In genomic region chr7:28959505-28960045, GRCm38 (mm10) we compare ENCODE assay signal across 8 mouse cellular contexts. TPM values are rescaled to one million over a fixed set of nuclear protein-coding genes. Genes with fewer than 3 reads are reported as not detected.
A peak's percentile ranks its signal among the peaks of the same experiment; 100 is the strongest.
DNase-seq lines count a peak whose midpoint lies in the region; ATAC-seq and TF ChIP-seq lines count a peak whose summit lies in the region.

No protein-coding gene starts in this region.

- 47% methylated on average over 6 of the region's 6 CpGs for WGBS in forebrain, embryonic 15.5 days
- 4% methylated on average over 6 of the region's 6 CpGs for WGBS in liver, embryonic 16.5 days (ENCODE audit: insufficient replicate concordance)
- 6% methylated on average over 6 of the region's 6 CpGs for WGBS in small intestine, adult 2 months

- no peak overlapping the region for H3K4me3 ChIP-seq in forebrain, embryonic 15.5 days
- peak overlapping the region; percentile 84 for H3K4me3 ChIP-seq in liver, embryonic 16.5 days (ENCODE audit: low read depth, low read length)
- peak overlapping the region; percentile 66 for H3K4me3 ChIP-seq in small intestine, adult 2 months (ENCODE audit: low read depth, low read length)

- H3K4me2 ChIP-seq in forebrain, embryonic 15.5 days (replicated peaks) = peak overlapping the region; percentile 64
- peak overlapping the region; percentile 69 for H3K4me2 ChIP-seq in liver, embryonic 16.5 days (ENCODE audit: low read depth, low read length)

- H3K9me3 ChIP-seq in forebrain, embryonic 15.5 days = no peaks in the 10 kb centered on the region
- H3K9me3 ChIP-seq in liver, embryonic 16.5 days (replicated peaks; ENCODE audit: control insufficient read depth, low read length) = no peaks in the 10 kb centered on the region

- no peaks in the 10 kb centered on the region for H3K27me3 ChIP-seq in forebrain, embryonic 15.5 days
- no peaks in the 10 kb centered on the region for H3K27me3 ChIP-seq in liver, embryonic 16.5 days (ENCODE audit: control insufficient read depth, insufficient read depth, low read depth, low read length)
- H3K27me3 ChIP-seq in small intestine, adult 2 months (ENCODE audit: control insufficient read depth, insufficient read depth, low read length) = no peaks in the 10 kb centered on the region

- TF ChIP-seq POLR2A in small intestine, adult 2 months (IDR thresholded peaks at IDR 0.05; ENCODE audit: low read depth, low read length) = peak; percentile 30; the same call in 1 of the 2 replicates

- H3K36me3 ChIP-seq in forebrain, embryonic 15.5 days = no peaks in the 10 kb centered on the region
- H3K36me3 ChIP-seq in liver, embryonic 16.5 days (ENCODE audit: control insufficient read depth, insufficient read depth) = no peaks in the 10 kb centered on the region
- peaks cover 8% of the 10 kb centered on the region for H3K36me3 ChIP-seq in small intestine, adult 2 months (ENCODE audit: control insufficient read depth, insufficient read depth, low read length)

- DNase-seq in kidney, postnatal 25 days = peak; percentile 19 to 53
- DNase-seq in kidney, postnatal 36 days = no peak
- no peak for DNase-seq in frontal cortex, postnatal 25 days (ENCODE audit: low spot score in 2 of 2)
- no peak for DNase-seq in natural killer cell, adult 2 months (ENCODE audit: low spot score in 2 of 2)
- no peak for DNase-seq in left cerebral cortex, adult 11 months (ENCODE audit: low spot score)

- ATAC-seq in forebrain, embryonic 15.5 days (replicated peaks) = no peak
- ATAC-seq in liver, embryonic 16.5 days (ENCODE audit: low read depth) = peak; percentile 25

- no peak overlapping the region for H3K27ac ChIP-seq in forebrain, embryonic 15.5 days (replicated peaks)
- peak overlapping the region; percentile 90 for H3K27ac ChIP-seq in liver, embryonic 16.5 days (ENCODE audit: low read length)
- H3K27ac ChIP-seq in small intestine, adult 2 months (ENCODE audit: insufficient read depth, low read depth, low read length) = peak overlapping the region; percentile 95

- TF ChIP-seq CTCF in small intestine, adult 2 months (IDR thresholded peaks at IDR 0.05; ENCODE audit: extremely low read depth, insufficient read length, insufficient replicate concordance, low read depth, low read length) = no peak

- 0 out of 2 replicates have a peak overlapping the region, but pooled peaks have one; percentile 25 for H3K9ac ChIP-seq in forebrain, embryonic 15.5 days (replicated peaks)
- peak overlapping the region; percentile 93 for H3K9ac ChIP-seq in liver, embryonic 16.5 days (ENCODE audit: low read depth, low read length)

- H3K4me1 ChIP-seq in forebrain, embryonic 15.5 days = peaks cover 46% of the 10 kb centered on the region
- H3K4me1 ChIP-seq in liver, embryonic 16.5 days (ENCODE audit: control insufficient read depth, low read depth, low read length) = peaks cover 70% of the 10 kb centered on the region
- H3K4me1 ChIP-seq in small intestine, adult 2 months (ENCODE audit: control insufficient read depth, insufficient read depth, insufficient read length, low read length) = peaks cover 24% of the 10 kb centered on the region; the same call in 1 of the 2 replicates

RNA-seq across cellular contexts. Expression of gene Actn4, which starts 2.6 kb away (rescaled TPM):
- 134 TPM in 2 replicates for polyA plus RNA-seq in forebrain, embryonic 15.5 days (2015; fragmentation: Nextera tagmentation; extraction: Ambion mirVana)
- 130 and 137 TPM in 2 replicates for polyA plus RNA-seq in liver, embryonic 16.5 days (2015; fragmentation: Nextera tagmentation; extraction: Ambion mirVana)
- 506 and 1,069 TPM in 2 replicates for polyA plus RNA-seq in small intestine, adult 2 months (2012; rRNA removed)

RNA-seq across cellular contexts. Expression of gene Eif3k, which starts 22.1 kb away (rescaled TPM):
- polyA plus RNA-seq in forebrain, embryonic 15.5 days (2015; fragmentation: Nextera tagmentation; extraction: Ambion mirVana) = 303 and 307 TPM in 2 replicates
- polyA plus RNA-seq in liver, embryonic 16.5 days (2015; fragmentation: Nextera tagmentation; extraction: Ambion mirVana) = 195 and 205 TPM in 2 replicates
- polyA plus RNA-seq in small intestine, adult 2 months (2012; rRNA removed) = 135 and 169 TPM in 2 replicates

RNA-seq across cellular contexts. Expression of gene Map4k1, which starts 22.3 kb away (rescaled TPM):
- polyA plus RNA-seq in forebrain, embryonic 15.5 days (2015; fragmentation: Nextera tagmentation; extraction: Ambion mirVana) = 5.5 and 7.7 TPM in 2 replicates
- 28.3 and 30.2 TPM in 2 replicates for polyA plus RNA-seq in liver, embryonic 16.5 days (2015; fragmentation: Nextera tagmentation; extraction: Ambion mirVana)
- polyA plus RNA-seq in small intestine, adult 2 months (2012; rRNA removed) = 11.1 and 21.3 TPM in 2 replicates

Comparison
In these comparisons a context has a peak if more than half of its experiments do, and no peak if none do; other contexts are left out.
1. DNase-seq: peak in kidney, postnatal 25 days (2 of 2); none in kidney, postnatal 36 days (0 of 2), frontal cortex, postnatal 25 days (0 of 2), natural killer cell, adult 2 months (0 of 2) and left cerebral cortex, adult 11 months (single experiment).